Mouse (Mus musculus) limb, embryonic 10.5 days (tissue): Measurements from ENCODE around the gene Prss57. TPM values are rescaled to one million over a fixed set of nuclear protein-coding genes. Genes with fewer than 3 reads are reported as not detected.
"Not testable (repeated sequence)": the region's sequence is repeated elsewhere in the genome, so short reads cannot be mapped to it uniquely, and the experiment has no call there.

Experiments used
- DNase-seq: peaks from one replicate; pipeline ENCODE4 v3.0.0-alpha.2; 2017; ENCODE audit warnings: low spot score
- H3K27ac ChIP-seq: fragments of 300-500 bp; sonication (generic); 2 replicates; pipeline ENCODE4 v1.5.1; 2016; ENCODE audit warnings: mild to moderate bottlenecking
- H3K27me3 ChIP-seq: fragments of 300-500 bp; sonication (generic); 2 replicates; pipeline ENCODE4 v1.6.1; 2016; ENCODE audit warnings: low read depth, mild to moderate bottlenecking; ENCODE audit not compliant: poor library complexity, severe bottlenecking
- H3K36me3 ChIP-seq: fragments of 300-500 bp; sonication (generic); 2 replicates; pipeline ENCODE4 v1.6.1; 2016; ENCODE audit warnings: mild to moderate bottlenecking, moderate library complexity
- H3K4me1 ChIP-seq: fragments of 300-500 bp; sonication (generic); 2 replicates; pipeline ENCODE4 v1.6.1; 2016
- H3K4me3 ChIP-seq: fragments of 300-500 bp; sonication (generic); 2 replicates; pipeline ENCODE4 v1.5.1; 2016; ENCODE audit warnings: mild to moderate bottlenecking, moderate library complexity
- H3K9me3 ChIP-seq: fragments of 300-500 bp; sonication (generic); replicated peaks from 2 replicates; pipeline ENCODE4 v1.6.1; 2016; ENCODE audit warnings: mild to moderate bottlenecking
- WGBS: fragments of 180-500 bp; shearing (Covaris S2); methylation state at CpG from one replicate; pipeline ENCODE4 v1.1.7; 2016; 5-methylcytosine and 5-hydroxymethylcytosine counted together
- polyA plus RNA-seq: library from polyadenylated mRNA; unstranded; fragments of >200 nt; fragmentation: Nextera tagmentation; extraction: Ambion mirVana; gene quantifications from 2 replicates; pipeline ENCODE4 v1.2.1, GENCODE M21; 2016

Gene Prss57
- polyA plus RNA-seq, 1 experiment from 2014 or later: 0.19 TPM

DNA sequence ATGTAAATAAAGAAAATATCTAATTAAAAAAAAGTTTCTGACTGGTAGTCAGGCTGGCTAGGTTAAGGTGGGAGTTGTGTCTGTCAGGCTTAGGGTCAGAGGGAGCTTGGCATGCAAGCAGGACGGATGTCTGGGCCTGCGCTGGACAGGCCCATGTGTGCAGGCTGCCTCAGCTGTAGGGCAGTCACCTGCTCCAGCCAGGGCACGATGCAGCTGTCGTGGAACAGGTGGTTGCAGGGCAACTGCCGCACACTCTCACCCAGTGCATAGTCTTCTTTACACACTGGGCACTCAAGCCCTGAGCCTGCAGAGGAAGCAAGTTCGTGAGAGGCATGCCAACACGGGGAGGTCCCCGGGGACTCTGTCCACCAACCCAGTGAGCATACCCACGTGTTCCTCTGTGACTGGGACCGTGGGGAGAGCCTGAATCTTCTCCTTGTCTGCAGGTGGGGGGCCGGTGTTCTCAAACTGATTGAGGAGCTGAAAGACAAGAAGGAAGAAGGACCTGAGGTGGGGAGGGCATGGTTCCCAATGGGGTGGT is 30.1 kb downstream of the Prss57 start:
- DNase-seq: no peak
- 95% methylated on average over 11 of the region's 11 CpGs for WGBS
- Histone ChIP-seq H3K27ac (no peak overlapping the region), H3K4me1 (peaks cover 24% of the 10 kb centered on the region), H3K27me3 (no peaks in the 10 kb centered on the region), H3K9me3 (no peaks in the 10 kb centered on the region), H3K36me3 (peaks cover 94% of the 10 kb centered on the region), H3K4me3 (no peak overlapping the region)

DNA sequence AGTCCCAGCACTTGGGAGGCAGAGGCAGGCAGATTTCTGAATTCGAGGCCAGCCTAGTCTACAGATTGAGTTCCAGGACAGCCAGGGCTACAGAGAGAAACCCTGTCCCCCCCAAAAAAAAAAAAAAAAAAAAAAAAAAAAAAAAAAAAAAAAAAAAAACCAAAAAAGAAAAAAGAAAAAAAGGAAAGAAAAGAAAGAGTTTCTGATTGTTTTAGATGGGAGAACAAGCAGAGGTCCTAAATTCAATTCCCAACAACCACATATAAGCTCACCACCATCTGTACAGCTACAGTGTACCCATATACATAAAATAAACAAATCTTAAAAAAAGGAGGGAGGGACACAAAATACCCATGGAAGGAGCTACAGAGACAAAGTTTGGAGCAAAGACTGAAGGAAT is 31.1 kb downstream of the Prss57 start:
- peaks cover 91% of the 10 kb centered on the region for H3K36me3 ChIP-seq
- WGBS: 97% methylated on average over 1 of the region's 1 CpGs

DNA sequence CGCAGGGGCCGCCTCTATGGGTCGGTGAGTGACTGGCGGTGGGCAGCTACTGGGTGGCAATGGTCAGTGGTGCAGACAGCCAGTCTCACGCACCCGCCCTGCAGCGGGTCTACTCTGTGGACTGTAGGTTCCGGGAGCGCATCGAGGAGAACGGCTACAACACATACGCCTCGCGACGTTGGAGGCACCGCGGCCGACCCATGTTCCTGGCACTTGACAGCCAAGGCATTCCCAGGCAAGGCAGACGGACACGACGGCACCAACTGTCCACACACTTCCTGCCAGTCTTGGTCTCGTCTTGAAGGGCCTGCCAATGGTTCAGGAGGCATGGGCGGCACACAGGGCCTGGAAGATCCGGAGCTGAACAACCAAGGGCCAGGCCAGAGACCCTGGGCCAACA is 34.1 kb downstream of the Prss57 start:
- H3K27ac ChIP-seq: no peak overlapping the region
- peaks cover 14% of the 10 kb centered on the region for H3K4me1 ChIP-seq
- DNase-seq: no peak
- peaks cover 64% of the 10 kb centered on the region for H3K36me3 ChIP-seq
- no peaks in the 10 kb centered on the region for H3K27me3 ChIP-seq
- no peaks in the 10 kb centered on the region for H3K9me3 ChIP-seq
- H3K4me3 ChIP-seq: no peak overlapping the region
- 91% methylated on average over 24 of the region's 24 CpGs for WGBS

More for the DNA sequence above, 31.1 kb downstream of the Prss57 start:
- H3K9me3 ChIP-seq, DNase-seq, H3K27me3 ChIP-seq, H3K4me3 ChIP-seq, H3K27ac ChIP-seq: not testable (repeated sequence)
- H3K4me1 ChIP-seq: peaks cover 24% of the 10 kb centered on the region

DNA sequence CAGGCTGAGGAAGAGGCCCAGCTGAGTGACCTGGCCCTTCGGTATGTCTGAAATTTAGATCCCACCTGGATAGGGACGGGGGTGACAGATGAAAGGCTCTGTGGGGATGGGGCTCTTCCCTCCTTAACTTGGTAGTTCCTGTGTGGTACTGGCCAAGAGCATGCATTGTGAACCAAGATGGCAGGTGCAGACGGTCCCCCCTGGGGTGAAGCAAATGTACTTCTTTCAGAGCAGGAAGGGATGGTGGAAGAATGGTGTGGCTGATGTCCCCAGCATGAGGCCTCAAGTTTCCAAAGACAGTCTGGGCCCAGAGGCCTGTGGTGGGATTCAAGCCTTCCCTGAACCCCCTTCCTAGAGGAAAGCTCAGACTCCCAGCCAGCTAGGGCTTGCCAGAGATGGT is 34.9 kb downstream of the Prss57 start:
- Histone ChIP-seq H3K36me3 (peaks cover 56% of the 10 kb centered on the region), H3K27ac (no peak overlapping the region), H3K4me3 (no peak overlapping the region), H3K4me1 (peaks cover 14% of the 10 kb centered on the region), H3K27me3 (no peaks in the 10 kb centered on the region), H3K9me3 (no peaks in the 10 kb centered on the region)
- DNase-seq: no peak
- WGBS: 81% methylated on average over 3 of the region's 3 CpGs

DNA sequence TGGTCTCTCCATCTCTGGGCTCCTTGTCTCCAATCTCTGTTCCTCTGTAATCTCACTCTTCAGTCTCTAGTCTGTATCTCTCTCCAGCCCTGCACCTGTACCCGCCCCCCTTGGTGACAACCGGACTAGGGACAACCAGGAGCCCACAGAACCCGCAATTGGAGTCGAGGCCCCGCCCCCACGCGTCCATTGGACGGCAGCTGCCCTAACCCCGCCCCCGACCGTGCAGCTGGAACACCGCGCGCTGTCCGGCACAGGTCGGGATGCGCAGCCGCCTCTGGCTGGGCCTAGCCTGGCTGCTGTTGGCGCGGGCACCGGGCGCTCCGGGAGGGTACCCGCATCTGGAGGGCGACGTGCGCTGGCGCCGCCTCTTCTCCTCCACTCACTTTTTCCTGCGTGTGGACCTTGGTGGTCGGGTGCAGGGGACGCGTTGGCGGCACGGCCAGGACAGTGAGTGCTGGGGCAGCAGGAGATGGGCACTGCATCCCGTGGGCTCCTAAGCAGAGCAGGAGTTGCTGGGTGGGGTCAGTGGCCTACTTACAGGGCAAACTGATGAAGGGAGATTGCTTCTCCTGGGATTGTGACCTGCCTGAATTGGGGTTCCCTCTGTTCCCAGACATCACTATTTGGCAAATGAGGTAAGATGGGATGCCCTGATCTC is 35.8 kb downstream of the Prss57 start, which contains the start of gene Fgf22:
Gene Fgf22 (plus strand): TSS at position 221 of the 661 bp plus-strand sequence.
- WGBS: under 1% methylated on average over 36 of the region's 36 CpGs
- Histone ChIP-seq H3K27me3 (no peaks in the 10 kb centered on the region), H3K4me3 (peak within 1 kb of the TSS; percentile 49), H3K4me1 (peaks cover 14% of the 10 kb centered on the region), H3K27ac (peak within 1 kb of the TSS; percentile 25; the same call in 1 of the 2 replicates), H3K36me3 (peaks cover 47% of the 10 kb centered on the region), H3K9me3 (no peaks in the 10 kb centered on the region)
- peak; percentile 84 for DNase-seq

DNA sequence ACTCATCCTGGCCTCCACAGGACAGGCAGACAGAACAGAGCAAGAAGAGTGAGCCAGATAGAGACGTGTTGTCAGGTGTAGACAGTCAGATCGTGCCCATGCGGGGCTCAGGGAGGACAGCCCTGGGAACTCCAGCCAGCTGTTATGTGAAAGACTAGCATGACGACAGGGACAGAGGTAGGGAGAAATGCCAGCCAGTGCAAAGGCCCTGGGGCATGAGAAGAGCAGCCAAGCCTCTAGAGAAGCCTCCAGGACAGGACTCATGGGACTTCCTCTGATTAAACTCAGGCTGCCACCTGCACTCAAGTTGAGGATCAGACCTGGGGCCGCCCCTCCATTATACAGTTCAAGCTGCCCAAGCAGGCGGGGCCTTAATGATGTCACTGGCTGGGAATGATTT is 42.3 kb downstream of the Prss57 start:
- no peak for DNase-seq
- 77% methylated on average over 6 of the region's 6 CpGs for WGBS
- Histone ChIP-seq H3K4me1 (peaks cover 14% of the 10 kb centered on the region), H3K4me3 (no peak overlapping the region), H3K27ac (no peak overlapping the region), H3K9me3 (no peaks in the 10 kb centered on the region), H3K27me3 (no peaks in the 10 kb centered on the region), H3K36me3 (peaks cover 15% of the 10 kb centered on the region)

DNA sequence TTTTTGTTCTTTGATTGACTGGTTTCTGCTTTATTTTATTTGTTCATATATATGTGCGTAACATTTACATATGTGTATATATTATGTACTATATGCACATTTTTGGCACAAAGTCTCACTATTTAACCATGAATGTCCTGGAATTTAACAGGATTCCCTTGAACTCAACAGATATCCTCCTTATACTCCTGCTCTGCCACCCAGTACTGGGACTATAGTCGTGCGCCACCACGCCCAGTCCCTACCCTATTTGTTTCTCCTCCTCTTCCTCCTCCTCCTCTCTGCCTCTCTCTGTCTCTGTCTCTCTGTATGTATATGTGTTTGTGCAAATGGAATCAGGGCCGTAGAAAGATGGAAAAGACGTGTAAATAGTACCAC is 44.0 kb downstream of the Prss57 start:
- peak overlapping the region; percentile 71 for H3K4me3 ChIP-seq
- WGBS: 28% methylated on average over 6 of the region's 6 CpGs
- no peaks in the 10 kb centered on the region for H3K27me3 ChIP-seq
- no peak for DNase-seq
- peaks cover 14% of the 10 kb centered on the region for H3K4me1 ChIP-seq
- H3K36me3 ChIP-seq: peaks cover 30% of the 10 kb centered on the region
- peak overlapping the region; percentile 72 for H3K27ac ChIP-seq
- H3K9me3 ChIP-seq: no peaks in the 10 kb centered on the region

DNA sequence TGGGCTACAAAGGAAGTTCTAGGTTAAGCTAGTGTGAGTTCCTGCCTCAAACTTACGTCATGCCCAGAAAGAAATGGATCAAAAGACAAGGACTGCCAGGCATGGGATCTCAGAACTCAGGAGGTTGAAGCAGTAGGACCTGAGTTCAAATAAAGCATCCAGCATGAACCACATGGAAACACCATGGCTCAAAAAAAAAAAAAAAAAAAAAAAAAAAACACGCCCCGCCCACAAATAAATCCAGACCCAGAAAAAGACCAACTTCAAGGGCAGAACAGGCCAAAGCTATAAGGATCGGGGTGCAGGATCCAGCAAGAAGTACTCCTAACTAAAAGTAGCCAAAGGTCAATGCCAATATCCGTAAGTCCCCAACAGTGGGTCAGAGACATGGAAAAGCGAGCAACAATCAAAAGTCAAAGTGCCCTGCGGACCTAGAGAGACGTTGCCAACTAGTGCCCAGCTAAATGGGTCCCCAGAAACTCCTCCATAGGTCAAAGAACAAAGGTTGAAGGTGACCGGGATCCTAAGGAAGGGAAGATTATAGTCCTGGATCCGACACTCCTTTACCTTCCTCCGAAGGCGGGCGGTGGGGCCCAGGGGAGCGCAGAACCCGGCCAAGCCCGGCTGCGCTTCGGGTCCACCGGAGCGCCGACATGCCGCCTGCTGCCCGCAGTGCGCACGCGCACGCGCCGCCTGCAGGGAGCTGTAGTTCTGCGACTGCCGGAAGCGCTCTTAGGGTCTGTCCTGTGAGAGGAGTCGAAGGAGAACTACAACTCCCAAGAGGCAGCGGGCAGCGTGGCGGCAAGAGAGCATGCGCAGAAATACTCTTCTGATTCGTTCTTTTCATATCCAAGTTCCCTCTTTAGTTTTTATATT is 44.6 kb downstream of the Prss57 start, which contains the start of gene Polrmt:
Gene Polrmt (minus strand): TSS at position 684 of the 876 bp plus-strand sequence.
- peak; percentile 96 for DNase-seq
- H3K9me3 ChIP-seq: no peaks in the 10 kb centered on the region
- peak within 1 kb of the TSS; percentile 71 for H3K4me3 ChIP-seq
- 3% methylated on average over 38 of the region's 38 CpGs for WGBS
- H3K4me1 ChIP-seq: peaks cover 14% of the 10 kb centered on the region
- H3K36me3 ChIP-seq: peaks cover 37% of the 10 kb centered on the region
- no peaks in the 10 kb centered on the region for H3K27me3 ChIP-seq
- H3K27ac ChIP-seq: peak within 1 kb of the TSS; percentile 84

DNA sequence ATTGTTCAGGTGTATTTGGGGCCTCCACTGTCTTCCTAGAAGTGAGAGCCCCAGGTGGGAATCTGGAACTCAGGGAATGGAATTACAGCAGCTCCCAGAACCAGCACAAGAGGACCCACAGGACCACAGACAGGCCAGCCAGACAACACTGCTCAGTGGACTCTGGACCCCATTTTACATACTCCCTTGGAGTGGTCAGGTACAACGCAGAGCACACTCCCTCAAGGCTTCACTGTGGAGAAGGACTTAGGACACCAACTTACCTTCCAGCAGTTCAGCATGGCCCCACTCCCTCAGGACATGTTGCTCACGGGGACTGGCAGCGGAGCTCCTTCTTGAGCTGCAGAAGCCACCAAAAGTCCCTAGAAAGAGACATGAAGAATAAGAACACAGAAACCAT is 45.4 kb downstream of the Prss57 start:
- no peak for DNase-seq
- peaks cover 44% of the 10 kb centered on the region for H3K36me3 ChIP-seq
- no peaks in the 10 kb centered on the region for H3K27me3 ChIP-seq
- H3K4me1 ChIP-seq: peaks cover 14% of the 10 kb centered on the region
- H3K27ac ChIP-seq: no peak overlapping the region
- 0 out of 2 replicates have a peak, but pooled peaks cover 2% of the 10 kb centered on the region for H3K9me3 ChIP-seq
- WGBS: 92% methylated on average over 3 of the region's 3 CpGs
- H3K4me3 ChIP-seq: peak overlapping the region; percentile 71

DNA sequence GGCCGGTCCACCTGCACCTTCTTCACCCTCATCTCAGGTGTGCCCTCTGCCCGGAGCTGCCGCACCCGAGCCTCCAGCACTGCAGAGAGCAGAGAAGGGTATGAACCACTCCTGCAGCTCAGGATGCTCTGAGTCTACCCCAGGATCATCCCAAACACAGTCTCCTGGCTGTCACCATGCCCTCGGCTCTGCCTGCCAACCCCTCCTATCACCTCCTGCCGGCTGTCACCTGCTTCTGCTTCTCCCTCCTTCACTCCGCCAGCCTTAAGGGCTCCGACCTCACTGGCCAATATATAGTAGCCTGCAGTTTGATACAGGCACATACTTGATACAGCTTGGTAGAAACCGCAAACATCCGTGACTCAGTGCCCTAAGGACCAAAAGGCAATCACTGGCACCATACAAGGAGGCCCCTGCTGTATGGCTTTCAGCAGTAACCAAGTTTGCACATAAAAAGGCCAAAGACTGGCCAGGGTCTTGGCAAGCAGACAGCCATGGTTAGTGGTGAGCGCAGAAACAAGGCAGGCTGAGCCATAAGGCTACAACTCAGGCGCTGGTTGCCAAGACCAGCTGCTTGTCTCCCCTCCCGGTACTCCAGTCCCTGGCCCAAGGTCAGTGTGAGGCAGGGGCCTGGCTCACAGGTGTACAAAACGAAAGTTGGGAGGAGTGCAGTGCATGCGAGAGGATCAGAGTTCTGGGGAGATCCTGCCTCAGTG is 47.0 kb downstream of the Prss57 start:
- Histone ChIP-seq H3K4me1 (peaks cover 14% of the 10 kb centered on the region), H3K4me3 (no peak overlapping the region), H3K27me3 (no peaks in the 10 kb centered on the region; the same call in 1 of the 2 replicates), H3K9me3 (peaks cover 18% of the 10 kb centered on the region), H3K36me3 (peaks cover 60% of the 10 kb centered on the region), H3K27ac (no peak overlapping the region)
- no peak for DNase-seq
- WGBS: 96% methylated on average over 15 of the region's 15 CpGs

DNA sequence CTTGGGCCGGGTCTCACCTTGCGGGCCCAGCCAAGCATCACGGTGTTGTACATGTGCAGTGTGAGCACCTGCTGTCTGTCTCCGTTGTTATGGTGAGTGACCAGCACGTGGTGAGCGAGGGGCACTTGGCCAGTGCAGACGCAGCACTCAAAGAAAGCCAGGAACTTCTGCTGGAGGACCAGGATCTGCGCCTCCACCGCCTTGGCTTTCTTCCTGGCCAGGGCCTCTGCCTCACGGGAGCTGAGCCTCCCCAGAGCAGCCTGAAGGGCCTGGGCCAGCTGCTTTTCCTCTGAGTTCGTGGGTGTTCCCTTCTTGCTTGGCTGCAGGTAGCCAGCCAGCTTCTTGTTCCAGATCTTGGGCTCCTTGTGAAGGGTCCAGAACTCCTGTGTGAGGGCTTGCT is 47.6 kb downstream of the Prss57 start:
- H3K36me3 ChIP-seq: peaks cover 66% of the 10 kb centered on the region
- WGBS: 91% methylated on average over 11 of the region's 11 CpGs

DNA sequence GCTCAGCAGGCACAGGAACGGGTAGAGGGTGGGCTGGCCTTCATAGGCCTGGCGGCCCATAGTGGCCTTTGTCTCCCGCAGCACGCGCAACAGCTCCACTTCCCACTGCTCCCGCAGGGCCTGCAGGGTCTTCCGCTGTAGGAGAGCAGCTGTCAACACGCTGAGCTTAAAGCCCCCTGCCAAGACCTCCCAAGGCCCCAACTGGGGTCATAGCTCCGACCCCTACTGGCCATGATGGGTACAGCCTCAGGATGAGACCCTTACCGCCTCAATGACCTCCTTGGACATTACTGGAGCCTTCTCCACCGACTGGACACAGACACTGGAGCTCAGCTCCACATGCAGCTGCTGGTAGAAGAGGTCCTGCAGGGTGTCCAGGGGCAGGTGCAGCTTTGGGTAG is 49.9 kb downstream of the Prss57 start:
- Histone ChIP-seq H3K27ac (no peak overlapping the region), H3K36me3 (peaks cover 89% of the 10 kb centered on the region), H3K4me1 (peaks cover 7% of the 10 kb centered on the region; the same call in 1 of the 2 replicates), H3K27me3 (peaks cover 18% of the 10 kb centered on the region), H3K4me3 (no peak overlapping the region), H3K9me3 (peaks cover 30% of the 10 kb centered on the region)
- no peak for DNase-seq
- WGBS: 79% methylated on average over 11 of the region's 11 CpGs

More for the DNA sequence above, 47.6 kb downstream of the Prss57 start:
- Histone ChIP-seq H3K27ac (no peak overlapping the region), H3K4me3 (no peak overlapping the region), H3K9me3 (peaks cover 24% of the 10 kb centered on the region), H3K27me3 (no peaks in the 10 kb centered on the region; the same call in 1 of the 2 replicates), H3K4me1 (peaks cover 14% of the 10 kb centered on the region)
- no peak for DNase-seq
